Mouse (Mus musculus) hindbrain, embryonic 12.5 days (tissue): ENCODE results near the gene Hoxa11. TPM values are rescaled to one million over a fixed set of nuclear protein-coding genes. Genes with fewer than 3 reads are reported as not detected.

ENCODE experiments used
- ATAC-seq: fragments of 200-750 bp; cut with Nextera tagmentation; 2 replicates; pipeline ENCODE4 v1.8.0; 2017; ENCODE audit warnings: moderate TSS enrichment; ENCODE audit not compliant: low FRiP score
- H3K27ac ChIP-seq: fragments of 300-500 bp; sonication (generic); 2 replicates; pipeline ENCODE4 v1.5.1; 2016; ENCODE audit warnings: mild to moderate bottlenecking
- H3K27me3 ChIP-seq: fragments of 300-500 bp; sonication (generic); 2 replicates; pipeline ENCODE4 v1.6.1; 2016; ENCODE audit warnings: mild to moderate bottlenecking
- H3K36me3 ChIP-seq: fragments of 300-500 bp; sonication (generic); 2 replicates; pipeline ENCODE4 v1.6.1; 2016; ENCODE audit warnings: mild to moderate bottlenecking
- H3K4me1 ChIP-seq: fragments of 300-500 bp; sonication (generic); 2 replicates; pipeline ENCODE4 v1.6.1; 2016
- H3K4me2 ChIP-seq: fragments of 300-500 bp; sonication (generic); replicated peaks from 2 replicates; pipeline ENCODE4 v1.6.1; 2016; ENCODE audit warnings: mild to moderate bottlenecking
- H3K4me3 ChIP-seq: fragments of 300-500 bp; sonication (generic); 2 replicates; pipeline ENCODE4 v1.5.1; 2016; ENCODE audit warnings: mild to moderate bottlenecking
- H3K9ac ChIP-seq: fragments of 300-500 bp; sonication (generic); 2 replicates; pipeline ENCODE4 v1.6.1; 2016; ENCODE audit warnings: mild to moderate bottlenecking, moderate library complexity
- H3K9me3 ChIP-seq: fragments of 300-500 bp; sonication (generic); replicated peaks from 2 replicates; pipeline ENCODE4 v1.6.1; 2016; ENCODE audit warnings: mild to moderate bottlenecking
- WGBS: fragments of 180-500 bp; shearing (Covaris S2); methylation state at CpG from one replicate; pipeline ENCODE4 v1.1.7; 2016; 5-methylcytosine and 5-hydroxymethylcytosine counted together
- polyA plus RNA-seq: library from polyadenylated mRNA; unstranded; fragments of >200 nt; fragmentation: Nextera tagmentation; extraction: Ambion mirVana; gene quantifications from 2 replicates; pipeline ENCODE4 v1.2.1, GENCODE M21; 2016

Gene Hoxa11
- polyA plus RNA-seq, 1 experiment from 2014 or later = not detected

- WGBS = 1% methylated on average over 70 of the region's 70 CpGs
- Histone ChIP-seq H3K9ac (no peak overlapping the region), H3K9me3 (no peaks in the 10 kb centered on the region), H3K36me3 (no peaks in the 10 kb centered on the region), H3K27ac (no peak overlapping the region), H3K4me2 (no peak overlapping the region), H3K27me3 (peaks cover 94% of the 10 kb centered on the region), H3K4me1 (no peaks in the 10 kb centered on the region), H3K4me3 (no peak overlapping the region)
- no peak for ATAC-seq
These were observed 11.8 kb downstream of the Hoxa11 start for GRCm38 (mm10) chr6:52233546-52234427.

- no peaks in the 10 kb centered on the region for H3K4me1 ChIP-seq
- 2% methylated on average over 23 of the region's 23 CpGs for WGBS
- H3K4me2 ChIP-seq = no peak overlapping the region
- H3K27ac ChIP-seq = no peak overlapping the region
- H3K36me3 ChIP-seq = no peaks in the 10 kb centered on the region
- no peak overlapping the region for H3K9ac ChIP-seq
- ATAC-seq = no peak
- no peaks in the 10 kb centered on the region for H3K9me3 ChIP-seq
- peaks cover 94% of the 10 kb centered on the region for H3K27me3 ChIP-seq
- H3K4me3 ChIP-seq = no peak overlapping the region
These were observed 12.5 kb downstream of the Hoxa11 start for GRCm38 (mm10) chr6:52232984-52233545.

- Histone ChIP-seq H3K27me3 (peaks cover 94% of the 10 kb centered on the region), H3K4me3 (no peak overlapping the region), H3K27ac (no peak overlapping the region), H3K36me3 (no peaks in the 10 kb centered on the region), H3K4me1 (no peaks in the 10 kb centered on the region), H3K4me2 (no peak overlapping the region), H3K9me3 (no peaks in the 10 kb centered on the region), H3K9ac (no peak overlapping the region)
- under 1% methylated on average over 18 of the region's 18 CpGs for WGBS
- ATAC-seq = no peak
These were observed 13.0 kb downstream of the Hoxa11 start for GRCm38 (mm10) chr6:52232568-52232965.

DNA sequence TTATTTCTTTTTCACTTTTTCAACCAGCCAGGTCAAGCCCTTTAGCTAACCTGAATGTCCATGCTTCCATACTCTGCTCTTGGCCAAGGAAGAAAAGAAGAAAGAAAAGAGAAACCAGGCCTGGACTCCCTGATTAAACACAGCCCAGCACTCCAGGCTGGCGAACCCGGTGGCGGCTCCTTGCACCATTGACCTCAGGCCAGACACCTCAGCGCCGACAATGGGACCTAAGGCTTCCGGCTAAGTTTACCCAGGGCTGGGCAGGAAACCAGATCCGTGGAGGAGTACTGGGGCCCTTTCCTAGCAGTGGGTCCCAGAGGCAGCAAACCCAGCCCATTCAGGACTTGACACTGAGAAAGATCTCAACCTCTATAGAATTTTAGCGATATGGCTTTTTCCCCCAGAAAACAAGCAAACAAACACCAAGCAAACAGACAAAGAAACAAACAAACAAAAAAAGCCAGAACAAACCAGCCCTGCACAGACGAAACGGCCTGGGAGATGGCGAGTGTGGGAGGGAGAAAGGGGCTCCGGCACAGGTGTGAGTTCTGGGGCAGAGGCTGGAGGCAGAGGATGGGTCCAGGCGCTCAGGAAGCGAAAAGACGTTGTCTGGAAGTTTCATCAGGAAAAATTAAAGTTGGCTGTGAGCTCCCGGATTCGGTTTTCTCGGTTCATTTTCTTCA, 13.6 kb downstream of the Hoxa11 start:
- Histone ChIP-seq H3K4me2 (no peak overlapping the region), H3K4me1 (no peaks in the 10 kb centered on the region), H3K9me3 (no peaks in the 10 kb centered on the region), H3K4me3 (no peak overlapping the region), H3K9ac (no peak overlapping the region), H3K27me3 (peaks cover 94% of the 10 kb centered on the region), H3K27ac (no peak overlapping the region), H3K36me3 (no peaks in the 10 kb centered on the region)
- ATAC-seq = no peak
- WGBS = 1% methylated on average over 18 of the region's 18 CpGs

GRCm38 (mm10) chr6:52230516-52231165, 15.0 kb downstream of the Hoxa11 start, which contains the start of gene Hoxa9:
Gene Hoxa9 (minus strand): TSS chr6:52231089.
- H3K27ac ChIP-seq = no peak within 1 kb of the TSS
- H3K9ac ChIP-seq = no peak within 1 kb of the TSS
- 0 out of 2 replicates have a peak, but pooled peaks cover 3% of the 10 kb centered on the region for H3K4me1 ChIP-seq
- WGBS = 4% methylated on average over 19 of the region's 36 CpGs
- H3K4me2 ChIP-seq = no peak within 1 kb of the TSS
- peaks cover 94% of the 10 kb centered on the region for H3K27me3 ChIP-seq
- no peak within 1 kb of the TSS for H3K4me3 ChIP-seq
- no peaks in the 10 kb centered on the region for H3K9me3 ChIP-seq
- ATAC-seq = no peak
- H3K36me3 ChIP-seq = no peaks in the 10 kb centered on the region

GRCm38 (mm10) chr6:52229558-52230416, 15.8 kb downstream of the Hoxa11 start:
- Histone ChIP-seq H3K4me2 (no peak overlapping the region), H3K27ac (no peak overlapping the region), H3K27me3 (peaks cover 94% of the 10 kb centered on the region), H3K36me3 (no peaks in the 10 kb centered on the region), H3K4me1 (0 out of 2 replicates have a peak, but pooled peaks cover 4% of the 10 kb centered on the region), H3K4me3 (no peak overlapping the region), H3K9me3 (no peaks in the 10 kb centered on the region), H3K9ac (no peak overlapping the region)
- WGBS = 1% methylated on average over 44 of the region's 44 CpGs
- ATAC-seq = no peak

- 1% methylated on average over 38 of the region's 38 CpGs for WGBS
- H3K4me2 ChIP-seq = no peak overlapping the region
- H3K4me1 ChIP-seq = 0 out of 2 replicates have a peak, but pooled peaks cover 4% of the 10 kb centered on the region
- H3K27ac ChIP-seq = no peak overlapping the region
- H3K9me3 ChIP-seq = no peaks in the 10 kb centered on the region
- peaks cover 94% of the 10 kb centered on the region for H3K27me3 ChIP-seq
- no peaks in the 10 kb centered on the region for H3K36me3 ChIP-seq
- no peak for ATAC-seq
- no peak overlapping the region for H3K9ac ChIP-seq
- no peak overlapping the region for H3K4me3 ChIP-seq
These were observed 16.8 kb downstream of the Hoxa11 start for GRCm38 (mm10) chr6:52228475-52229465.

- ATAC-seq = no peak
- WGBS = 4% methylated on average over 11 of the region's 11 CpGs
- no peak overlapping the region for H3K4me3 ChIP-seq
These were observed 18.0 kb downstream of the Hoxa11 start for GRCm38 (mm10) chr6:52227470-52228222.

DNA sequence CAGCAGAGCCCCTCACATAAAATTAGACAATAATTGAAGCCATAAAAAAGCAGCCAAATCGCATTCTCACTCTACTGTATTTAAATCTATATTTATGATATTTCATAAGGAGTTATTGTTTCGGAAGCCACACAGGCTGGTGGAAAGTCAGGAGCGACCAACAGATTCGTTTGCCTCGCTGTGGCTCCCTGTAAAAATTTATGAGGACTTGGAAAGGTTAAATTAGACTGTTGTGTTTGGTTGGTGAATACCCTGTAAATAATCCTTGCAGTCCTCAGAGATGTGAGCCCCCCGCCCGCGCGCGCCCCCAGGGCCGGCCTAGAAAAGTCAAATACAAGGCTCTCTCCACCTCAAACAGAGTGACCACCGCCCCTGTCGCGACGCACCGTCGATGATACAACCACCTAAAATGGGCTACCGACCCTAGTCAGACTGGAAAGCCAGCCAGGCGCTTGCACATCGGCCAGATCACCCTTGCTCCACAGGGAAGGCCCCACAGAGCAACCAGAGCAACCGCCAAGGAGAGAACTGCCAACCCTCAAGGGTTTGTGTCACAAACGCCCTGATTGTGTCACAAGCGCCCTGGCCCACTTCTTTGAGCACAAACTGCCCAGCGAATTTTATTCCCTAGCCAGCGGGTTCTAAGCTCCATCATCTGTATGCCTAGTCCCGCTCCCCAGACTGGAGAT, 18.9 kb downstream of the Hoxa11 start:
- H3K4me3 ChIP-seq = no peak overlapping the region
- peaks cover 94% of the 10 kb centered on the region for H3K27me3 ChIP-seq
- H3K9ac ChIP-seq = no peak overlapping the region
- H3K4me2 ChIP-seq = no peak overlapping the region
- H3K4me1 ChIP-seq = peaks cover 6% of the 10 kb centered on the region; the same call in 1 of the 2 replicates
- no peaks in the 10 kb centered on the region for H3K9me3 ChIP-seq
- ATAC-seq = no peak
- 2% methylated on average over 26 of the region's 26 CpGs for WGBS
- H3K36me3 ChIP-seq = no peaks in the 10 kb centered on the region
- no peak overlapping the region for H3K27ac ChIP-seq

More at GRCm38 (mm10) chr6:52227470-52228222, 18.0 kb downstream of the Hoxa11 start:
- H3K4me1 ChIP-seq = 0 out of 2 replicates have a peak, but pooled peaks cover 4% of the 10 kb centered on the region
- H3K9me3 ChIP-seq = no peaks in the 10 kb centered on the region
- no peak overlapping the region for H3K4me2 ChIP-seq
- no peaks in the 10 kb centered on the region for H3K36me3 ChIP-seq
- H3K27me3 ChIP-seq = peaks cover 94% of the 10 kb centered on the region
- H3K27ac ChIP-seq = no peak overlapping the region
- no peak overlapping the region for H3K9ac ChIP-seq
